Mouse (Mus musculus): Measurements from ENCODE around the gene Hist2h2bb. TPM values are rescaled to one million over a fixed set of nuclear protein-coding genes. Genes with fewer than 3 reads are reported as not detected.

Gene Hist2h2bb
- total RNA-seq, 1 experiment from 2014 or later: 290 TPM

GRCm38 (mm10) chr3:96238954-96239793 lies 30.4 kb upstream of the Hist2h2bb start, which contains the start of gene Hist2h3c2:
Gene Hist2h3c2 (minus strand): TSS chr3:96239127.
- peak; percentile 80 for ATAC-seq (ENCODE audit: extremely low read depth, insufficient number of reproducible peaks, low FRiP score, poor library complexity, severe bottlenecking)

- peak; percentile 77 for ATAC-seq (ENCODE audit: extremely low read depth, insufficient number of reproducible peaks, low FRiP score, poor library complexity, severe bottlenecking)
These were observed 29.4 kb upstream of the Hist2h2bb start, which contains the start of gene Hist2h2aa2 for GRCm38 (mm10) chr3:96239949-96240798. Gene Hist2h2aa2 (minus strand): TSS chr3:96240276.

- ATAC-seq (ENCODE audit: extremely low read depth, insufficient number of reproducible peaks, low FRiP score, poor library complexity, severe bottlenecking): no peak
These were observed 28.8 kb upstream of the Hist2h2bb start for GRCm38 (mm10) chr3:96240799-96241197.

GRCm38 (mm10) chr3:96243921-96244572 lies 25.5 kb upstream of the Hist2h2bb start:
- no peak for ATAC-seq (ENCODE audit: extremely low read depth, insufficient number of reproducible peaks, low FRiP score, poor library complexity, severe bottlenecking)

GRCm38 (mm10) chr3:96245003-96245886 lies 24.3 kb upstream of the Hist2h2bb start, which contains the start of gene Hist2h2aa1:
Gene Hist2h2aa1 (plus strand): TSS chr3:96245497.
- ATAC-seq (ENCODE audit: extremely low read depth, insufficient number of reproducible peaks, low FRiP score, poor library complexity, severe bottlenecking): peak; percentile 79

- ATAC-seq (ENCODE audit: extremely low read depth, insufficient number of reproducible peaks, low FRiP score, poor library complexity, severe bottlenecking): 0 out of 2 replicates have a peak, but pooled peaks have one; percentile 2
These were observed 23.5 kb upstream of the Hist2h2bb start for GRCm38 (mm10) chr3:96246018-96246417.

- ATAC-seq (ENCODE audit: extremely low read depth, insufficient number of reproducible peaks, low FRiP score, poor library complexity, severe bottlenecking): peak; percentile 79
These were observed 23.1 kb upstream of the Hist2h2bb start, which contains the start of gene Hist2h3c1 for GRCm38 (mm10) chr3:96246427-96246856. Gene Hist2h3c1 (plus strand): TSS chr3:96246685.

GRCm38 (mm10) chr3:96247356-96248140 lies 22.0 kb upstream of the Hist2h2bb start:
- ATAC-seq (ENCODE audit: extremely low read depth, insufficient number of reproducible peaks, low FRiP score, poor library complexity, severe bottlenecking): no peak

GRCm38 (mm10) chr3:96248141-96249033 lies 21.2 kb upstream of the Hist2h2bb start:
- ATAC-seq (ENCODE audit: extremely low read depth, insufficient number of reproducible peaks, low FRiP score, poor library complexity, severe bottlenecking): no peak

- ATAC-seq (ENCODE audit: extremely low read depth, insufficient number of reproducible peaks, low FRiP score, poor library complexity, severe bottlenecking): no peak
These were observed 20.6 kb upstream of the Hist2h2bb start for GRCm38 (mm10) chr3:96249034-96249345.

- ATAC-seq (ENCODE audit: extremely low read depth, insufficient number of reproducible peaks, low FRiP score, poor library complexity, severe bottlenecking): no peak
These were observed 18.7 kb upstream of the Hist2h2bb start for GRCm38 (mm10) chr3:96250890-96251289.

GRCm38 (mm10) chr3:96251787-96252186 lies 17.8 kb upstream of the Hist2h2bb start:
- peak; percentile 55; the same call in 1 of the 2 replicates for ATAC-seq (ENCODE audit: extremely low read depth, insufficient number of reproducible peaks, low FRiP score, poor library complexity, severe bottlenecking)

- ATAC-seq (ENCODE audit: extremely low read depth, insufficient number of reproducible peaks, low FRiP score, poor library complexity, severe bottlenecking): no peak
These were observed 14.7 kb upstream of the Hist2h2bb start for GRCm38 (mm10) chr3:96254683-96255355.

- ATAC-seq (ENCODE audit: extremely low read depth, insufficient number of reproducible peaks, low FRiP score, poor library complexity, severe bottlenecking): no peak
These were observed 13.5 kb upstream of the Hist2h2bb start for GRCm38 (mm10) chr3:96255926-96256593.

GRCm38 (mm10) chr3:96257190-96257589 lies 12.4 kb upstream of the Hist2h2bb start:
- ATAC-seq (ENCODE audit: extremely low read depth, insufficient number of reproducible peaks, low FRiP score, poor library complexity, severe bottlenecking): no peak

Measured in neutrophil, adult 5-6 weeks (primary cell).